Mouse (Mus musculus) kidney, embryonic 15.5 days (tissue): ENCODE results near the gene Stpg3. TPM values are rescaled to one million over a fixed set of nuclear protein-coding genes. Genes with fewer than 3 reads are reported as not detected.
"Not testable (repeated sequence)": the region's sequence is repeated elsewhere in the genome, so short reads cannot be mapped to it uniquely, and the experiment has no call there.

ENCODE experiments used
- ATAC-seq: fragments of 200-750 bp; cut with Nextera tagmentation; replicated peaks from 2 replicates; pipeline ENCODE4 v1.8.0; 2017; ENCODE audit warnings: moderate TSS enrichment; ENCODE audit not compliant: low FRiP score
- H3K27ac ChIP-seq: fragments of 300-500 bp; sonication (generic); 2 replicates; pipeline ENCODE4 v1.5.1; 2015; ENCODE audit warnings: mild to moderate bottlenecking, inconsistent platforms
- H3K27me3 ChIP-seq: fragments of 300-500 bp; sonication (generic); 2 replicates; pipeline ENCODE4 v1.6.1; 2015; ENCODE audit warnings: inconsistent platforms
- H3K36me3 ChIP-seq: fragments of 300-500 bp; sonication (generic); 2 replicates; pipeline ENCODE4 v1.6.1; 2015; ENCODE audit warnings: inconsistent platforms
- H3K4me1 ChIP-seq: fragments of 300-500 bp; sonication (generic); 2 replicates; pipeline ENCODE4 v1.6.1; 2015; ENCODE audit warnings: inconsistent platforms
- H3K4me2 ChIP-seq: fragments of 300-500 bp; sonication (generic); 2 replicates; pipeline ENCODE4 v1.6.1; 2015; ENCODE audit warnings: moderate library complexity, mild to moderate bottlenecking, inconsistent platforms
- H3K4me3 ChIP-seq: fragments of 300-500 bp; sonication (generic); replicated peaks from 2 replicates; pipeline ENCODE4 v1.5.1; 2015; ENCODE audit warnings: mild to moderate bottlenecking, inconsistent platforms
- H3K9ac ChIP-seq: fragments of 300-500 bp; sonication (generic); 2 replicates; pipeline ENCODE4 v1.6.1; 2015; ENCODE audit warnings: mild to moderate bottlenecking, inconsistent platforms
- H3K9me3 ChIP-seq: fragments of 300-500 bp; sonication (generic); replicated peaks from 2 replicates; pipeline ENCODE4 v1.6.1; 2016; ENCODE audit warnings: inconsistent platforms
- WGBS: fragments of 180-500 bp; shearing (Covaris S2); methylation state at CpG from one replicate; pipeline ENCODE4 v1.1.7; 2015; ENCODE audit warnings: mixed read lengths; 5-methylcytosine and 5-hydroxymethylcytosine counted together
- polyA plus RNA-seq: library from polyadenylated mRNA; unstranded; fragments of >200 nt; fragmentation: Nextera tagmentation; extraction: Ambion mirVana; gene quantifications from 2 replicates; pipeline ENCODE4 v1.2.1, GENCODE M21; 2015

The Stpg3 gene
- polyA plus RNA-seq, result 0.23 and 0.55 TPM in 2 replicates

- Histone ChIP-seq H3K9me3 (no peaks in the 10 kb centered on the region), H3K4me2 (no peak within 1 kb of the TSS), H3K27me3 (no peaks in the 10 kb centered on the region), H3K4me1 (peaks cover 18% of the 10 kb centered on the region), H3K36me3 (no peaks in the 10 kb centered on the region), H3K9ac (no peak within 1 kb of the TSS), H3K27ac (0 out of 2 replicates have a peak within 1 kb of the TSS, but pooled peaks have one; percentile 20), H3K4me3 (no peak within 1 kb of the TSS)
- WGBS, result 58% methylated on average over 3 of the region's 3 CpGs
- ATAC-seq, result no peak
Measured at GRCm38 (mm10) chr2:25214444-25214843, at the start of gene Stpg3. Gene Stpg3 (minus strand): TSS chr2:25214637.

- Histone ChIP-seq H3K9me3 (no peaks in the 10 kb centered on the region), H3K9ac (peak overlapping the region; percentile 66), H3K27ac (no peak overlapping the region), H3K4me1 (peaks cover 52% of the 10 kb centered on the region), H3K4me2 (peak overlapping the region; percentile 97), H3K4me3 (peak overlapping the region; percentile 76), H3K27me3 (peaks cover 11% of the 10 kb centered on the region), H3K36me3 (peaks cover 4% of the 10 kb centered on the region)
- no peak for ATAC-seq
- WGBS, result 19% methylated on average over 12 of the region's 12 CpGs
Measured at GRCm38 (mm10) chr2:25263623-25264285, 49.3 kb upstream of the Stpg3 start.

GRCm38 (mm10) chr2:25262795-25263622, 48.6 kb upstream of the Stpg3 start:
- H3K9me3 ChIP-seq, result no peaks in the 10 kb centered on the region
- H3K9ac ChIP-seq, result peak overlapping the region; percentile 66
- H3K4me1 ChIP-seq, result peaks cover 52% of the 10 kb centered on the region
- H3K4me3 ChIP-seq, result peak overlapping the region; percentile 76
- peak; percentile 9; the same call in 1 of the 2 replicates for ATAC-seq
- no peaks in the 10 kb centered on the region for H3K36me3 ChIP-seq
- under 1% methylated on average over 82 of the region's 82 CpGs for WGBS
- H3K27me3 ChIP-seq, result peaks cover 11% of the 10 kb centered on the region
- peak overlapping the region; percentile 97 for H3K4me2 ChIP-seq
- H3K27ac ChIP-seq, result peak overlapping the region; percentile 76

- Histone ChIP-seq H3K4me1 (peaks cover 50% of the 10 kb centered on the region), H3K4me2 (peak within 1 kb of the TSS; percentile 97), H3K9ac (peak within 1 kb of the TSS; percentile 66), H3K27ac (peak within 1 kb of the TSS; percentile 76), H3K9me3 (no peaks in the 10 kb centered on the region), H3K36me3 (no peaks in the 10 kb centered on the region), H3K27me3 (peaks cover 11% of the 10 kb centered on the region), H3K4me3 (peak within 1 kb of the TSS; percentile 76)
- under 1% methylated on average over 39 of the region's 39 CpGs for WGBS
- ATAC-seq, result peak; percentile 98
Measured at GRCm38 (mm10) chr2:25262291-25262767, 47.9 kb upstream of the Stpg3 start, which contains the start of gene Tprn. Gene Tprn (plus strand): TSS chr2:25262618.

GRCm38 (mm10) chr2:25261870-25262269, 47.4 kb upstream of the Stpg3 start:
- Histone ChIP-seq H3K9ac (peak overlapping the region; percentile 35; the same call in 1 of the 2 replicates), H3K27me3 (peaks cover 11% of the 10 kb centered on the region), H3K4me3 (peak overlapping the region; percentile 76), H3K27ac (peak overlapping the region; percentile 42), H3K9me3 (no peaks in the 10 kb centered on the region), H3K36me3 (no peaks in the 10 kb centered on the region), H3K4me2 (peak overlapping the region; percentile 97), H3K4me1 (peaks cover 48% of the 10 kb centered on the region)
- peak; percentile 24 for ATAC-seq
- WGBS, result 51% methylated on average over 12 of the region's 12 CpGs

GRCm38 (mm10) chr2:25258887-25259286, 44.5 kb upstream of the Stpg3 start:
- H3K4me3 ChIP-seq, result no peak overlapping the region
- H3K9me3 ChIP-seq, result no peaks in the 10 kb centered on the region
- H3K27ac ChIP-seq, result no peak overlapping the region
- no peak for ATAC-seq
- no peaks in the 10 kb centered on the region for H3K36me3 ChIP-seq
- H3K4me1 ChIP-seq, result peaks cover 36% of the 10 kb centered on the region
- 60% methylated on average over 2 of the region's 2 CpGs for WGBS
- H3K27me3 ChIP-seq, result peaks cover 5% of the 10 kb centered on the region
- H3K9ac ChIP-seq, result no peak overlapping the region
- H3K4me2 ChIP-seq, result no peak overlapping the region

- H3K9ac ChIP-seq, H3K27ac ChIP-seq, H3K4me3 ChIP-seq, H3K27me3 ChIP-seq, H3K9me3 ChIP-seq, H3K4me2 ChIP-seq, ATAC-seq: not testable (repeated sequence)
- Histone ChIP-seq H3K36me3 (peaks cover 14% of the 10 kb centered on the region), H3K4me1 (peaks cover 24% of the 10 kb centered on the region)
- WGBS, result 84% methylated on average over 5 of the region's 5 CpGs
Measured at GRCm38 (mm10) chr2:25257250-25257649, 42.8 kb upstream of the Stpg3 start.

- peak overlapping the region; percentile 75 for H3K4me3 ChIP-seq
- WGBS, result 56% methylated on average over 12 of the region's 12 CpGs
- H3K27ac ChIP-seq, H3K27me3 ChIP-seq, H3K9me3 ChIP-seq, ATAC-seq: not testable (repeated sequence)
- H3K9ac ChIP-seq, result peak overlapping the region; percentile 84; the same call in 1 of the 2 replicates
- H3K4me1 ChIP-seq, result peaks cover 20% of the 10 kb centered on the region
- H3K4me2 ChIP-seq, result peak overlapping the region; percentile 89
- H3K36me3 ChIP-seq, result peaks cover 21% of the 10 kb centered on the region
Measured at GRCm38 (mm10) chr2:25256443-25257109, 42.1 kb upstream of the Stpg3 start.

GRCm38 (mm10) chr2:25255284-25255779, 40.9 kb upstream of the Stpg3 start, which contains the start of gene Tmem203:
Gene Tmem203 (plus strand): TSS chr2:25255439.
- under 1% methylated on average over 39 of the region's 39 CpGs for WGBS
- H3K9ac ChIP-seq, result peak within 1 kb of the TSS; percentile 84
- H3K27me3 ChIP-seq, result no peaks in the 10 kb centered on the region
- peak within 1 kb of the TSS; percentile 81 for H3K27ac ChIP-seq
- peaks cover 33% of the 10 kb centered on the region for H3K36me3 ChIP-seq
- peak; percentile 82 for ATAC-seq
- peaks cover 20% of the 10 kb centered on the region for H3K4me1 ChIP-seq
- H3K4me2 ChIP-seq, result peak within 1 kb of the TSS; percentile 89
- H3K9me3 ChIP-seq, result no peaks in the 10 kb centered on the region
- H3K4me3 ChIP-seq, result peak within 1 kb of the TSS; percentile 75

- Histone ChIP-seq H3K36me3 (peaks cover 62% of the 10 kb centered on the region), H3K9me3 (no peaks in the 10 kb centered on the region), H3K4me1 (peaks cover 20% of the 10 kb centered on the region), H3K4me3 (no peak overlapping the region), H3K27me3 (no peaks in the 10 kb centered on the region), H3K9ac (no peak overlapping the region), H3K4me2 (no peak overlapping the region), H3K27ac (no peak overlapping the region)
- ATAC-seq, result no peak
- WGBS, result 88% methylated on average over 1 of the region's 1 CpGs
Measured at GRCm38 (mm10) chr2:25252331-25252730, 37.9 kb upstream of the Stpg3 start.
